Mouse (Mus musculus): ENCODE measurements around the gene Npnt.

GRCm38 (mm10) chr3:132907506-132908203, 42.4 kb downstream of the Npnt start:
- no peak for TF ChIP-seq CTCF (IDR thresholded peaks at IDR 0.05; ENCODE audit: control insufficient read depth, insufficient read depth, insufficient read length)
- no peak for TF ChIP-seq CEBPB (IDR thresholded peaks at IDR 0.05; ENCODE audit: low read depth)
- no peak for TF ChIP-seq USF1 (IDR thresholded peaks at IDR 0.05; ENCODE audit: low read depth)
- no peak for TF ChIP-seq MAX (IDR thresholded peaks at IDR 0.05)
- TF ChIP-seq MYOG (IDR thresholded peaks at IDR 0.05; ENCODE audit: control insufficient read depth, extremely low read depth, insufficient read length), result no peak
- TF ChIP-seq FOSL1 (IDR thresholded peaks at IDR 0.05; ENCODE audit: insufficient read depth, low read length, poor library complexity, severe bottlenecking), result no peak
- no peak for TF ChIP-seq MYOD1 (IDR thresholded peaks at IDR 0.05; ENCODE audit: control insufficient read depth, insufficient read length, low read depth)

Data from C2C12 (cell line).